Mouse (Mus musculus): ENCODE measurements around the gene Sgsm1.

Gene Sgsm1

DNA sequence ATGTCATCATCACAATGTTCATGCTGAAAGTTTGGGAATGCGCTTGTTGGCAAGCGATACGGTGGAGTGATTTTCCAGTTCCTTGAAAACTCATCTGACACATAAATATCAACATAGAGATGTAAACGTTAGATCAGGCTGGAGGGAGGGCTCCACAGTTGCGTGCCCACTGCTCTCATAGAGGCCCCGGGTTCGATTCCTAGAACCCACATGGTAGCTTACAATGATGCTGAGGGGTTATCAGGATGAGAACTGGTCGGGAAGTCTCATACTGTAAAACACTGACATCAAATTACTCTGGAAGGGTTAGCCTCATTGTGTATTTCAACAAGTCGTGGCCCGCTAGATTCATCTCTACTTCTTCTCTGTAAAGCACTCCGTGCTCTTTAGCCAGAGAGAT, 24.5 kb downstream of the Sgsm1 start:
- no peak for DNase-seq (ENCODE audit: extremely low read depth, low read depth, low spot score)

DNA sequence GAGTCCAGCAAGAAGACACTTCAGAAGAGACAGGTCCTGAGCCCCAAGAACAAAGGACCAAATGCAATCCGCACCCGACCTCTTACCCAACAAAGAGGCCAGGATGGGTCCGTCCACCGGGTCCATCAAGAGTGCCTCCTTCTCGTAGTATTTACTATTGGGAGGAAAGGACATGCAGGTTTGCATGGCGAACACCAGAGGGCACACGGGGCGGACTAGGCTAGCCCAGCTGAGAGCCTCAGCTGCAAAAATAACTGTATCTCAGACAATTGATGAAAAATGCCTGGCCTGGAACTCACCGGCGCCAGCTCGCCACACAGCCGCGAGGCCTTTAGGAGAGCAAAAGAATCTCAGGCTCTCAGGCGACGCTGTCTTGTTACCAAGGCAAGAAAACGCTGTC, 25.0 kb downstream of the Sgsm1 start:
- DNase-seq (ENCODE audit: extremely low read depth, low read depth, low spot score) = no peak

DNA sequence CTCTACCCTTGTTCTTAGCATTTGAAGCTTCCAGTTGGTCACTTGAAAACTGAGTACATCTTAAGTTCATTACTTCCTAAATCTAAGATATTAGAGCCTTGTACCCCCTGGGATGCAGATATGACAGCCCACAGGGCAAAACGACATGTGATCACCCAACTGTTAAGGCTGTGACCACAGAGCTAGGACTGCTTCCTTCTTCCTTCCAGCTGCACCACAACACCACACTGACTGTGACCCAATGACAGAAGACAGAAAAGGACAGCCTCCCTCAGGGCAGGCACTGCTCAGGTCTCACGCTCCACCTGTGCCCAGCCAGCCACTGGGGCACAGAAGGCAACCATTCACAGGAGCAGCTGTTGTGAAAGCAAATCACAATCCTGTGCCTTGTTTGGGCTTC, 26.9 kb downstream of the Sgsm1 start:
- DNase-seq (ENCODE audit: extremely low read depth, low read depth, low spot score) = no peak

DNA sequence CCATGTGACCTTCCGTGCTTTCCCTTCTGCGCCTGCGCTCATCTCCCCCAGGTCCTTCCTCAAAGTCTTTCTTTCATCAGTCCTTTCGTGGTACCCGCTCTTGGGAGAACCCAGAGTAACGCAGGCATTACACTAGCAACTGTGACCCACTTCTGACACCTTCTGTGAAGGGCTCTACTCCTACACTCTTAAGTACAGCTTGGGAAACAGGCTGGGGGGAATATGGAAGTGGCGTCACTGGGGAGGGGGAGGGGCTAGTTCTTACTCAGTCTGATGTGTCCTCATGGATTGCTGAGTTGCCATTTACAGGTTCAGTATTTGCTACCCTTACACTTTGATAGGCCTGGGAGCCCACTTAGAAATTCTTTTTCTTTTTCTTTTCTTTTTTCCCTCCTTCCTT, 29.0 kb downstream of the Sgsm1 start:
- DNase-seq (ENCODE audit: extremely low read depth, low read depth, low spot score) = no peak

DNA sequence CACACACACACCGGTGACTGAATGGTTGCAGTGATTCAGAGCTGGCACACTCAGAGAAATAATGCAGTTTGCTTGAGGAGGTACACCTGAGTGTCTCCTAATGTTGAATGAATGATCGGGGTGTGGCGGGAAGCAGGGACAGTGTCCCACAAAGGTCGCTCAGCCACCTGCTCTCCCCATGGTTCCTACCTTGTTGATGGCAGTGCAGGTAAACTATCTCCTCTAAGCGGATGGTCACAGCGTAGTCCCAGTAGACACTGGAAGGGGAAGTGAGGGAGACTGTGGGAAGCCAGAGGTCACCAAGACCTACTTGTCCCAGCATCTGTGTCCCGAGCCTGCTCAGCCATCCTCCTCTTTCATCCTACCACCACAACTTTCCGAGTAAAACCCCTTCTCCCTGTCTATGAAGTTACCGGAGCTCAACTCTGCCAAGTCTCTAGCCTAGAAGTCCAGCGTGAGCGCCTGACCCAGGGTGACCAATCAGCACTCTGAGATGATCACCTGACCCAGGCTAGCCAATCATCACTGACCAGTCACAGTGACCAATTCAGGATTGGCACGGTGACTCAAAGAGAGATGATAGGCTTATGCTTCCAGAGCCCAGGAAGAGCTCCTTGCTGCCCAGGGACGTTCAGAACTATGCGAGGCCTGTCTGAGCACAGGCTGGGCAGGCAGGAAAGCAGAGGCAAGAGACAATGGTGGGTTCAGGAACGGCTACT, 30.3 kb downstream of the Sgsm1 start:
- DNase-seq (ENCODE audit: extremely low read depth, low read depth, low spot score) = no peak

DNA sequence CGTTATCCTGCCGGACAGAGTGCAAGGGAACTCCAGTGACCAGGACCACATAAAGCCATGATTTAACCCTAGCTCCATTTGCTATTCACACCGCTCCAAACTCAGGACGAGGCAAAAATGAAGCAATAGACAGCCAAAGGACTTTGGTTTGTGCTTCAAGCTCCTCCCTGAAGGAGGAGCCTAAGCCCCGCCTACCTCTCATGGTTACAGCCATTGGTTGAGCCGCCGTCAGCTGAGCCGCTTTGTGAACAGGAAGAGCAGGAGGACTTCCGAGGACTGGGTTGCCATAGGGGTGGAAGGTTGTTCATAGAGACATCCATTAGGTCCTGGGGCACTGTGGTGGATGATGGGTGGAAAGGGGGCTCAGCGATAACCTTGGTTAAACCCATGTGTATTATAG, 34.7 kb downstream of the Sgsm1 start:
- no peak for DNase-seq (ENCODE audit: extremely low read depth, low read depth, low spot score)

DNA sequence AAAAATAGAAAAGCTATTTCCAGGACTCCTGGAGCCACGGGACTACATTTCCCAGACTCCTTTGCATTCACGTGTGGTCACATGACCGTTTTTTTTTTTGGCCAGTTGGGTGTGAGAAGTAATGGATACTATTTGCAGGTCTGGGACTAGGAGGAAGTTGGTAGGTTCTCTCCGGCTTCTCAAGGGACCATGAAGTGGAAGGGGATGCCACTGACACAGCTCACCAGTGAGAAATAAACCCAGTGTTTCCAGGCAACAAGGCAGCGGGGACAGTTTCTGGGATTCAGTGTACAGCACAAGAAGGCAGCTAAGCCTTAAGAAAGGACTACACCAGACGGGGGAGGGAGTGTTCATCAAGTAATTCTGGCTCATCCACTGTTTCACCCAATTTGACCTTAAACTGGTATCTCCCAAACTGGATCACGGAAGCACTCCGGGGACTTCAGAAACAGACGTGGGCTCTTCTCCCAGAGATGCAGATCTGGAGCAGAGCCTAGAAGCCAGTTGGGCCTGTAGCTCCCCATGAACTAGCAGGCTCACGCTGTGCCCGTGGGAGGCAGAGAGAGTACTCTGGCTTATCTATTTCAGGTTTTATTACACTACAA, 39.3 kb downstream of the Sgsm1 start:
- DNase-seq (ENCODE audit: extremely low read depth, low read depth, low spot score) = no peak

DNA sequence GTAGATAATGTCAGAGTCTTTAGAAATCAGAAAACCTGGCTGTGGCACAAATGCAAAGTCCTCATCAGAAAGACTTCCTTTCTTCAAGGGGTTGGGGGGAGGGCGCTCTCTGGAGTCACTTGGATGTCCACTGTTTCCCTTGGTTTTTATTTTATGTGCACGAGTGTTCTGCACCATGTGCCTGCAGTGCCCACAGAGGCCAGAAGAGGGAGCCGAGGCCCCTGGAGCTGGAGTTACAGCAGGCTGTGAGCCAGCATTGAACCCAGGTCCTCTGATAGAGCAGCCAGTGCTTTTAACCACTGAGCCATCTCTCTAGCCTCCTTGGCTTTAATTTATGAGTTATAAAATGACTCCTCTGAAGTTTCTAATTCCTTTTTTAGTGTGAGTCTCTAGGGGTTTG, 40.5 kb downstream of the Sgsm1 start:
- no peak for DNase-seq (ENCODE audit: extremely low read depth, low read depth, low spot score)

DNA sequence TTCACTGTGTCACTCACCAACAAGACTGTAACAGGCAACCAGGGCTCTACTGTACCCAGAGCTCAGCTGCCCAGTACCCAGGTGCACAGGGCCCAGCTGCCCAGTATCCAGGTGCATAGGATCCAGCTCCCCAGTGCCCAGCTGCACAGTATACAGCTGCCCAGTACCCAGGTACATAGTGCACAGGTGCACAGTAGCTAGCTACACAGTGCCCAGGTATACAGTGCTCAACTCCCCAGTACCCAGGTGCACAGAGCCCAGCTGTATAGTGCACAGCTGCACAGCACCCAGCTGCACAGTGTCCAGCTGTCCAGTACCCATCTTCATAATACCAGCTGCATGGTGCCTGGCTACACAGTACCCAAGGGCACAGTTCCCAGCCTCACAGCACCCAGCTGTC, 42.3 kb downstream of the Sgsm1 start:
- DNase-seq (ENCODE audit: extremely low read depth, low read depth, low spot score) = no peak

DNA sequence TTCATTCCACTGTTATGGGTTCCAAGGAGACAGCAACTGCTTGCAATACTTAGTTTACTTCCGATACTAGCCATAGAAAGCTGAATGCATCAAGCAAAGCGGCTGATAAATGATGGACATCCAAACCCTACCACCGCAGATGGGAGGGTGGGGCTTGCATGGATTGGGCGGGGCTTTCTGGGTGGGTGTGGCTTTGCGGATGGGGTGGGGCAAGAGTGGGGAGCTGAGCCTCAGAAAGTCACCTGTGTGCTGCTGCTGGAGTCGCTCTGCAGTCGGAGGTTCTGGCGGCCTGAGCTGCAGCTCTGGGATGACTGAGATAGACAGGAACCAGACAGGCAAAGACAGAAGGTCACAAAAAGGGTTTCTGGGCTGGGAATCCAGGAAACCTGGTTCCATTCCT, 44.9 kb downstream of the Sgsm1 start:
- DNase-seq (ENCODE audit: extremely low read depth, low read depth, low spot score) = no peak

DNA sequence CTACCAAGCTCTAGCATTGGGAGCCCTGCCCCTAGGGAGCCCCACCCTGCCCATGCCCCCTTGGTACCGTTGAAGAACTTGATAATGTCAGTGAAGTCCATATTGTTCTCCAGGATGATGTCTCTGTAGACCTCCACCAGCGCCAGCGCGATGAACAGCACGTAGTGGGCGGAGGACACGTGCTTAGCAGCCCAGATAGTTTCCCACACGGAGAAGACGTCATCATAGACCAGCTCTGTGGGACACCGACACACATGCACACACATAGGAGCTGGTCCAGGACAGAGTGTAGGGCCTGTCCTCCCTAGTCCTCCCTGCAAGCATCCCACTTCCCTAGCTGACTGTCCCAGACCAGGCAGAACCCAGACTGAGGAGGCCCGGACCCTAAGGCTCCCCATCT, 59.8 kb downstream of the Sgsm1 start:
- DNase-seq (ENCODE audit: extremely low read depth, low read depth, low spot score) = no peak

DNA sequence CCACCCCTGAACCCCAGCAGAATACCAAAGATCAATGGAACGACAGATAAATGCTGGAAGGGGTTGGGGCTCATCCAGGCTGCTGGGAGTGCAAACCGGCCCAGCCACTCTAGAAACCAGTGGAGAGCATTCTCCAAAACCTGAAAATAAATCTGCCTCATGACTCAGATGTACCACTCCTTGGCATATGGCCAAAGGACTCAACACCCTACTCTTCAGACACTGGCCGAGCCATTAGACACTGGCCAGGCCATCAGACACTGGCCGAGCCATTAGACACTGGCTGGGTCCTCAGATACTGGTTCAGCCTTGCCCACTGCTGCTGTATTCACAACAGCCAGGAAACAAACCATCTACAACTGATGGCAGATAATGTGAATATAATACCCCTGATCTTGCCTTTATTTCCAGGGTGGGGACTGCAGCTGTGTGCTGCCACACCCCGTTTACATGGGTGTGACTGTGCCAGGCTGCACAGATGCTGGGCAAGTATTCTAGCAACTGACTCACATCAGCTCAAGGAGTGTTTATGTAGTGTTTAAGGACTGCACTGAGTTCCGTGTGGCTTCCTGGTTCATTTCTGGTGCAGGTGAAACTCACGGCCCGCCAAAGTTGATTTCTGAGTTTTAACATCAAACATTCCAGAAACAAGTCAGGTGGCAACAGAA, 61.2 kb downstream of the Sgsm1 start:
- no peak for DNase-seq (ENCODE audit: extremely low read depth, low read depth, low spot score)

DNA sequence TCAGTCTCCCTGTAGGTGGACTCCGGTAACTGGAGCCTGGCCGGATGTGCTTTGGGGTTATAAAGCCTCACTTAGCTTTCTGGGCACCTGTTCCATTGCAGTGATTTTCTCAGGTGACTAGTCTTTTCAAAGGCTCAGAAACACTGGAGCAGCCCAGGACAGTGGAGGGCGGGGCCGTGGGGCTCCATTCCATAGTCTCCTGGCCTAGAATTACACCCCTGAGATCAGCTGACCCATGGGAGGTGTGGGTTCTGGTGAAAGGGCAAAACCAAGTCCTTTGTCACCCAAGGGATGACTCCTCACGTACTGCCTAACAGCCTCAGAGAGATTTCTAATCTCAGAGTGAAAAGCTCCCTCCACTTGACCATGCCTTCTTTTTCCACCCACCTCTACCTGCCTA, 80.4 kb downstream of the Sgsm1 start:
- DNase-seq (ENCODE audit: extremely low read depth, low read depth, low spot score) = no peak

DNA sequence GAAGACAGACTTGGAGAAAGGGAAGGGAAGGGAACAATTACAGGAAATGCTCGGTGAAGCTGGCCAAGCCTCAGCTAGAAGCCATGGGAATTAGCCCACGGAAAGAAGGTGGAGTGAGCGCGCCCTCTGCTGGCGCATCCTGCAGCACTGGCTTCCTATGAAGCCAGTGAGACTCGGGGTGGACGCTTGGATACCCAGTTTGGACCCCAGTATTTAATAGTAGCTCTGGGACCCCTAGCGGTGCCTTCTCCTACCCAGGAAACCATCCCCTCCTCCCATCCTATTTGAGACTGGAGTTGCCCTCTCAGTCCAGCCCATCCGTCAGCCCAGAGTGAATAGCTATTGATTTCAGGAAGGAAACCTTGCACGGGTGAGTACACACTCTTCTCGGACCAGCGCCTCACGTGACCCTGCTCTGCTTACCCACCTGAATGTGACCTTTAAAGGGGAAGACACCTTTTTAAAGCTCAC, 83.9 kb downstream of the Sgsm1 start, which contains the start of gene Tmem211:
Gene Tmem211, plus strand, starts transcription at position 278 of the 471 bp plus-strand sequence.
- no peak for DNase-seq (ENCODE audit: extremely low read depth, low read depth, low spot score)

DNA sequence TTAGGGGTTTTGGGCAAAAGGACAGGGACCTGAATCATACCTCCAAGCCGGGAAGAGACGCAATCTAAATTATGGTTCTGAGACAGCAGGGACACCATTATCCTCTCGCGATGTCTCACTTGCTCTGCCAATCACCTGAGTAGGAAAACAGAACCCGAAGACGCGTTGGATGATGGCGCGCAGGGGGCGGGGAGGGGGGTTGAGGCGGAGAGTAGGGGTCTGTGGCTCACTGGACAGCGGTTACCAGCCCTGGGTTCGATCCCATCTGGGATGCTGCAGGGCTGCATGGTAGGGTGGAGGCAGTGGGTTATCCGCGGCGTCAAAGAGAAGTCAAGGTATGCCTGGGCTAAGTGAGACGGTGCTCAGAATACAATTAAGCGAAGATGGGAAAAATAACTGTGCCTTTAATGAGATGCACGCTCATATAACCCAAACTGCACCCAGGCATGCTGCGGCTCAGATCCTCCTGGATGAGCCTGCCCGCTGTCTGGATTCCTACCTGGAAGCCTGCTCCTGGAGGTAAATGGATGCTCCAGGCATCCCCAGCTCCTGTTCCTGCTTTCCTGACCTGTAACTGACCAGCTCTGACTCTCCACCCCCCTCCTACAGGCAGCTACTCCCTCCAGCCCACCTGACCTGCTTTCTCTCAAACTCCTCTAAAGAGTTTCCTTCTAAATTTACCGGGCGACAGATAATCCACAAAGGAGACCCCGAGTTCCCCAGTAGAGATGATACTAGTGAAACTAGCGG, 84.7 kb downstream of the Sgsm1 start:
- DNase-seq (ENCODE audit: extremely low read depth, low read depth, low spot score) = no peak

DNA sequence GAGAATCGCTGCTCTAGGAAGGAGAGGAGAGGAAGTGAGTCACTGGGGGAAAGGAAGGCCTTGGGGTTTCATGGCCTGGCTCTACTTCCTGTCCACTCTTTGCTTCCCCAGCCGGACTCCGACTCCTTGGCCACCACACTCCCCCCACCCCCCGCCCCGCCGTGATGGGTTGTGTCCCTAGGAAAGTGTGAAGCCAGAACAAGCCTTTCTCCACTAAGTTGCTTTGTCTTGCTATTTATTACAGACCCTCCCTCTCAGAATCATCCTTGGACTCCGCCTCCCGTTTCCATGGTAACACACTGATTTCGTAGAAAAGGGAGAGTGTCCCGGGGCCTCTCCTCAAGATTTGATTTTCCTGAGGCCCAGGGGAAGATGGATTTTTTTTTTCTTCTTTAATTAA, 85.3 kb downstream of the Sgsm1 start:
- no peak for DNase-seq (ENCODE audit: extremely low read depth, low read depth, low spot score)

DNA sequence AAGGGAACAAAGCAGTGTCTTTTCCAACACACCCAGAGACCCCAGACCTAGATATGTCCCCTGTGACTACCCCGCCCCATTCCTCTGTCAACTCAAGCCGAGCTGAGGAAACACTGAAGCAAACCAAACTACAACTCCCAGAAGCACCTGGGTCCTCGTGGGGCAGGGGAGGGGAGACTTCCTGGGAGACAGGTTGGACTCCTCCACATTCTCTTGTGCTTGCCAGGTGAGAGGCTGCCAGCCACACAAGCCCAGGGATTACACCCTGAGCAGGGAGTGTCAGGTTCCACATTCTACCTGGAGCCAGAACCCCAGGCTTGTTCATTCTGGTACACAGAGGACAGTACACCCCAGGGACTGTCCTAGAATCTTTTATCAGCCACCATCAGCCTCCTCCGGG, 86.7 kb downstream of the Sgsm1 start:
- peak; percentile 77 for DNase-seq (ENCODE audit: extremely low read depth, low read depth, low spot score)

DNA sequence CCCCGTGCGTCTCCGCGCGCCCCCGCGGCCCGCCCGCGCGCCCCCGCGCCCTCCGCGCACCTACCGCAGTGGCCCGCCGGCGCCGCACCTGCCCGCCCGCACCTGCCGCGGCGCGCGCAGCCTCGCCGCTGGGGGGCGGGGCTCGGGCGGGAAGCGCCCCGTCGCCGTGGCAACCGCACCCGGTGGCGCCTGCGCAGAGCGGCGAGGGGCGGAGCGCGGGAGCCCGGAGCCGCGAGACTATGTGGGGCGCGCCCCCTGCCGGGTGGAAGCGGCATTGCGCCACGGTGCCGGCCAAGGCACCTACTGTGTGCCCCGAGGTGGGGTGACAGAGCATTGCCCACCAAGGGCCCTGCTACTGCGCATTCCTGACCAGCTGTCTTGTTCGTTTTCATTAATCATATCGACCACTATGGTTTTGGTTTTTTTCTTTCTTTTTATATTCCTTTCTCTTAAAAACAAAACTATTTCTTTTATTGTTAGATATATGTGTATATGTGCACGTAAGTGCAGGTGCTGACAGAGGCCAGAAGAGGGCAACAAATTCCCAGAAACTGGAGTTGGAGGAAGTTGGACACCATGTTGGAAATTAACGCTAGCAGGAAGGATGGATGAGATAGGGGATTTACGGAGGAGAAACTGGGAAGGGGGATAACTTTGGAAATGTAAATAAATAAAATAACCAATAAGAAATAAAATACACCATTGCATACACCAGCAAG, 89.3 kb downstream of the Sgsm1 start, which contains the start of gene 2900026A02Rik:
Gene 2900026A02Rik, minus strand, starts transcription at position 90 of the 719 bp plus-strand sequence.
- no peak for DNase-seq (ENCODE audit: extremely low read depth, low read depth, low spot score)

DNA sequence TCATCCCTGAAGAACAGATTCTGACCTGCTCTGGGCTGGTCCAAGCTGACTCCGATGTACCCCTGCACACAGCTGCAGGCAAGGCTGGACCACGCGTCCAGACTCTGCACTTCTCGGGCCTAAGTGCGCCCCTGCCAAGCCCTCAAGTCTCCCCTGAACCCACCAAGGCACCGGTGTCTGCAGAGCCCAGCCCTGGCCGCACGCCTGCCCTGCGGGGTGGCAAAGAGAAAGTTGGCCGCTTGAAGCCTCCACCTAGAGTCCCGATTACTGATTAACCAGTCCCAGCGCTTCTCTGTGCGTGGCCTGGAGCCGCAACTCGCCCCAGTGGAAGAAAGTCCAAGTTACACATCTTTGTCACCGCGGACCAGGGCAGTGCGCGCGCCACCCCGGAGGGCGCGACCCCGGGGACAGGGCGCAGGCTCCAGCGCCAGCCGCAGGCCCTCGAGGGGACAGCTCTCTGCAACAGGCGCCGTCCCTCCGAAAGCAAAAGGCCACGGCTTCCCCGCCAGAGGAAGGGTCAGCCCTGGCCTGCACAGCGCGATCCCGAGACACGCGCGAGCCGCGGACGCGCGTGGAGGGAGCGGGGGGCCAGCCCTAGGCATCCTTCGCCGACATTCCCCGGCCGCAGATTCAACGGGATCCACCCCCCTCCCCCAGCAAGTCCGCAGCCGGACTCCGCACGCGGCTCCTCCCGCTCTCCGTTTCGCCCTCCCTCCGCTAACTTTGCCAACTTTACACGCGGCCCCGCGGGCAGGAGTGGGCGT, 90.0 kb downstream of the Sgsm1 start:
- no peak for DNase-seq (ENCODE audit: extremely low read depth, low read depth, low spot score)

DNA sequence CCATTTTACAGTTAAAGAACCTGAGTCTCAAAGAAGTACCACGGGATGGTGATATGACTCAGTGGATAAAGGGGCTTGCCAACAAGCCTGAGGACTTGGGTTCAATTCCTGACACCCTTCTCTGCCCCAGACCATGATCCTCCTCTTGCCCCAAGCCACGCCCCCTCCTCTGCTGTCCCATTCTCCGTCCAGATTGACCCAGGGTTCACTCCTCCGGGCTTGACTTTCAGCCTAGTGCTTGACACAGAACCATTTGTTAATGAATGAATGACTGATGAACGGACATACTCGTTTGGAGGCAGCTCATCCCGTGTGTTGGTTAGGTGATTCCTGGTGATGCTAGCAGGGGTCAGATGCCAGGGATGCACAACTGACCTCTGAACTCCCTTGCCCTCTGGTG, 90.7 kb downstream of the Sgsm1 start:
- DNase-seq (ENCODE audit: extremely low read depth, low read depth, low spot score) = no peak
